Mouse (Mus musculus) myocyte (in vitro differentiated cells): ENCODE results near the gene Cadps.

Experiments used
- CEBPB ChIP-seq: IDR thresholded peaks from 2 replicates; pipeline ENCODE4 v1.6.1; 2011; ENCODE audit warnings: mild to moderate bottlenecking, moderate library complexity; ENCODE audit not compliant: poor library complexity, insufficient read depth, severe bottlenecking
- E2F4 ChIP-seq: IDR thresholded peaks from one replicate; pipeline ENCODE4 v1.6.1; 2011; ENCODE audit warnings: mild to moderate bottlenecking, control low read depth, moderate library complexity; ENCODE audit not compliant: insufficient read depth
- MAX ChIP-seq: IDR thresholded peaks from one replicate; pipeline ENCODE4 v1.6.1; 2011; ENCODE audit warnings: low read depth, mild to moderate bottlenecking, control low read depth
- MYOG ChIP-seq, 3 experiments: IDR thresholded peaks; one replicate each; pipeline ENCODE4 v1.6.1; 2011; ENCODE audit warnings: control low read depth in 2 of 3, low read depth in 2 of 3, mild to moderate bottlenecking in 2 of 3; ENCODE audit not compliant: insufficient read length in 2 of 3, control insufficient read depth in 1 of 3, insufficient read depth in 1 of 3
- POLR2A ChIP-seq: IDR thresholded peaks from one replicate; pipeline ENCODE4 v1.6.1; 2011; ENCODE audit warnings: low read depth, mild to moderate bottlenecking, control low read depth, moderate library complexity; ENCODE audit not compliant: insufficient read length
- POLR2AphosphoS2 ChIP-seq: IDR thresholded peaks from one replicate; pipeline ENCODE4 v1.6.1; 2011; ENCODE audit warnings: low read depth, control low read depth; ENCODE audit not compliant: insufficient read length
- SRF ChIP-seq: IDR thresholded peaks from one replicate; pipeline ENCODE4 v1.6.1; 2011; ENCODE audit warnings: low read depth; ENCODE audit not compliant: control insufficient read depth, insufficient read length
- TCF12 ChIP-seq: IDR thresholded peaks from one replicate; pipeline ENCODE4 v1.6.1; 2011; ENCODE audit warnings: mild to moderate bottlenecking, control low read depth; ENCODE audit not compliant: poor library complexity, insufficient read depth, severe bottlenecking
- USF1 ChIP-seq: IDR thresholded peaks from one replicate; pipeline ENCODE4 v1.6.1; 2011; ENCODE audit warnings: low read depth, mild to moderate bottlenecking, control low read depth, moderate library complexity

DNA sequence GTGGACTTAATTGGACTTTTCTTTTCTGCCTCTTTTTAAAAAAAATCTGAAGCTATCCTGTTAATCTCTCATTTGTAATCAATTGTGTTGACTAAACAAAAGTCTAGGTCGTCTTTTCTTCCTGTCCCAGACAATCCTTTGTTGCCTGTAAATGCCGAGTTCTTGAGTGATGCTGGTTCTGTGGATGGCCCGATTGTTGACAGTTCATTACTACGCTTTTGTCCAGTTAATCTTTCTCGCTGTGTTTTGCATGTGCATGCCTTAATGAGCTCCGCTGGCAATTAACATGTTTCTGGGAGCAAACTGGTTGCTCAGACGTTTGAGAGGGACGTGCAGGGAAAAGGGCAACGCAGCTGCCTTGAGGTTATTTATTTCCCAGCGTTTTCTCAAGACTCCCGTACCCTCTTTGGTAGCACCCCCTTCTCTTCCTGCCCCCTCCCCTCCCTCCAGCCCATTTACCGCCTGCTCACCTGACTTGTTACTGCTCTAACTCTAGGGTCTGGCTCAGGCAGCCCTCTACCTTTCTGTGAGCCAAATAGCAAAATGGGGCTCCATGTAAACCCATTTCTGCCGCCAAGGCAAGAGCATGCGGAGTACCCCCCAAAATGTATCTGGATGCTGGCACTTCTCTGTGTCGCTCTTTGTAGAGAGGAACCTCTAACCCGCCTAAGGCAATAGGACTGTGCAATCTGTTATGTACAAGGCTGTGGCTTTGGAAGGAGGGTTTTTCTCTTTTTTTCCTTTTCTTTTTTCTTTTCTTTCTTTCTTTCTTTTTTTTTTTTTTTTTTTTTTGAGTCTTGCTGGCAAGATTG lies 484.7 kb downstream of the Cadps start:
- TF ChIP-seq POLR2A = no peak
- TF ChIP-seq USF1 = no peak
- no peak for TF ChIP-seq MAX
- no peak for TF ChIP-seq TCF12
- no peak for TF ChIP-seq SRF
- TF ChIP-seq POLR2AphosphoS2 = no peak
- TF ChIP-seq E2F4 = no peak
- no peak for TF ChIP-seq CEBPB
- TF ChIP-seq MYOG (IDR thresholded peaks at IDR 0.05; ENCODE audit: control insufficient read depth in 1 of 3, insufficient read depth in 1 of 3, insufficient read length in 2 of 3, low read depth in 2 of 3) = no peak
